Mouse (Mus musculus): ENCODE measurements at regions not wholly inside any gene's neighbourhood (a gene's known extent, or its start where the extent isn't known, plus 50 kb on each side); places are given as distances from the start of the nearest gene placed in this dataset.

DNA sequence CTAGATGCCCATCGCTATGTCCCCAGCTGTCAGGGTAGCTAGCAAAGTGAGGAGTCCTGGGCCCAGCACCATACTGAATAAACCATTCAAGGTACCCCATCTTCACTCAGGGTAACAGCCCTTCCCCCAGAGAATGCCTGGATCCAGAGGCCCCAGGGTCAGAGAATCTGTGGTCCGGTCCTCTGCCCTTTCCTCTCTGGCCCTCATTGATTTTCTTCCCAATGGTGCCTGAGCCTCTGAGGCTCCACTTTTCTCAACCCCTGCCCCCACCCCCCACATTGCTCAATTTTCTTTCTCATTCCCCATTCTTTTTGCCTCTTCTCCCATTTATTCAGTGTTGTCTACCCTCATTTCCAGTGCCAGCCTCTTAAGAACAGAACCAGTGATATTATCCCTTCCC lies 114.5 kb downstream of the Vegfa start:
- TF ChIP-seq POLR2A (IDR thresholded peaks at IDR 0.05; ENCODE audit: insufficient read depth, low read depth, low read length) (no peak), CTCF (IDR thresholded peaks at IDR 0.05; ENCODE audit: insufficient read depth, low read depth, low read length) (no peak)
- no peak overlapping the region for H3K4me3 ChIP-seq (ENCODE audit: insufficient read depth, low read depth, low read length)
- H3K27ac ChIP-seq (ENCODE audit: insufficient read depth, low read depth, low read length) = no peak overlapping the region
- peaks cover 8% of the 10 kb centered on the region for H3K4me1 ChIP-seq (ENCODE audit: control insufficient read depth, insufficient read depth, low read length)
- WGBS = 97% methylated on average over 2 of the region's 2 CpGs

DNA sequence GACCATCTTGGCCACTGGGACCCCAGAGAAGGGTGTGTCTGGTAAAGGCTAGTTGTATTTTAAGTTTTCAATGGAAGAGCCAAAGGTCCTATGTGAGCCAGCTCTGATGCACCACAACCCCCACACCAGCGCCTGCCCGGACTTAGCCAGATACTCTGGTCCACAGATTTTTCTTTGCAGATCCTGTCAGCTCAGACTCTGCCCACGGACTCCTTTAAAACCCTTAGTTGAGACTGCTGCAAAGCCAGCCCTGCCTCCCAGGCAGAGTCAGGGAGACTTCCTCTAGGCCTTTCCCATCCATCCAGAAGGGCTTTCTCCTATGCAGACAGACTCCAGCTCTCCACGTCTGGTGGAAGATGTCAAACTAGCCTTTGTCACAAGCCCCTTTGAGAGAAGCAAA lies 115.2 kb downstream of the Vegfa start:
- H3K4me1 ChIP-seq (ENCODE audit: control insufficient read depth, insufficient read depth, low read length) = peaks cover 8% of the 10 kb centered on the region
- 72% methylated on average over 4 of the region's 4 CpGs for WGBS
- H3K27ac ChIP-seq (ENCODE audit: insufficient read depth, low read depth, low read length) = no peak overlapping the region
- H3K4me3 ChIP-seq (ENCODE audit: insufficient read depth, low read depth, low read length) = no peak overlapping the region
- TF ChIP-seq CTCF (IDR thresholded peaks at IDR 0.05; ENCODE audit: insufficient read depth, low read depth, low read length) = no peak

DNA sequence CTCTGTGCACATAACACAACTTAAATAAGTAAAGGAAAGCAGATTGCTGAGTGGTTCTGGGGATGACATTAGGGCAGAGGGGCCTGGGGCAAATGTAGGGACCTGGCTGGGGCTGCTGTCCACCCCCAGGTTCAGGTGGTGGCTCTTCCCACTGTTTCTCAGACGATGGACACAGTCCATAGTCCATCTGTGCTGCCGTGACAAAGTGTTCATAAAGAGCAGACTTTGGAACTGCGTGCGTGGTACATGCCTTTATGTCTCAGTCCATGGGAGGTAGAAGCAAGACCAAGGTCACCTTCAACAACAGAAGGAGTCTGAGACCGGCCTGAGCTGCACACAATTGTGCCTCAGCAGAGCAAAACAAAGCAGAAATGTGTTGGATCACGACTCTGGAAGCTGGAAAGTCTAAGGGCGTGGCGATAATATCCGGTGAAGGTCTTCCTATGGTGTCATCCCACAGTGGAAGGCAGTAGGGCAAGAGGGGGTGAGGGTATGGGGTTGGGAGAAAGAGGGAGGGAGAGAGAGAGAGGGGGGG lies 117.4 kb downstream of the Vegfa start:
- TF ChIP-seq POLR2A (IDR thresholded peaks at IDR 0.05; ENCODE audit: insufficient read depth, low read depth, low read length) = no peak
- TF ChIP-seq CTCF (IDR thresholded peaks at IDR 0.05; ENCODE audit: insufficient read depth, low read depth, low read length) = no peak
- WGBS = 90% methylated on average over 9 of the region's 9 CpGs
- H3K27ac ChIP-seq (ENCODE audit: insufficient read depth, low read depth, low read length) = no peak overlapping the region
- H3K4me1 ChIP-seq (ENCODE audit: control insufficient read depth, insufficient read depth, low read length) = peaks cover 4% of the 10 kb centered on the region
- H3K4me3 ChIP-seq (ENCODE audit: insufficient read depth, low read depth, low read length) = no peak overlapping the region

GRCm38 (mm10) chr17:45914237-45914636 lies 117.9 kb downstream of the Vegfa start:
- H3K4me3 ChIP-seq (ENCODE audit: insufficient read depth, low read depth, low read length) = no peak overlapping the region
- peaks cover 3% of the 10 kb centered on the region; the same call in 1 of the 2 replicates for H3K4me1 ChIP-seq (ENCODE audit: control insufficient read depth, insufficient read depth, low read length)
- TF ChIP-seq POLR2A (IDR thresholded peaks at IDR 0.05; ENCODE audit: insufficient read depth, low read depth, low read length) = no peak
- no peak overlapping the region for H3K27ac ChIP-seq (ENCODE audit: insufficient read depth, low read depth, low read length)
- 100% methylated on average over 1 of the region's 1 CpGs for WGBS

GRCm38 (mm10) chr17:45913671-45914070 lies 118.5 kb downstream of the Vegfa start:
- TF ChIP-seq POLR2A (IDR thresholded peaks at IDR 0.05; ENCODE audit: insufficient read depth, low read depth, low read length) = no peak
- TF ChIP-seq CTCF (IDR thresholded peaks at IDR 0.05; ENCODE audit: insufficient read depth, low read depth, low read length) = no peak
- Histone ChIP-seq H3K4me3 (ENCODE audit: insufficient read depth, low read depth, low read length) (no peak overlapping the region), H3K27ac (ENCODE audit: insufficient read depth, low read depth, low read length) (no peak overlapping the region), H3K4me1 (ENCODE audit: control insufficient read depth, insufficient read depth, low read length) (no peaks in the 10 kb centered on the region)
- WGBS = 94% methylated on average over 4 of the region's 4 CpGs

DNA sequence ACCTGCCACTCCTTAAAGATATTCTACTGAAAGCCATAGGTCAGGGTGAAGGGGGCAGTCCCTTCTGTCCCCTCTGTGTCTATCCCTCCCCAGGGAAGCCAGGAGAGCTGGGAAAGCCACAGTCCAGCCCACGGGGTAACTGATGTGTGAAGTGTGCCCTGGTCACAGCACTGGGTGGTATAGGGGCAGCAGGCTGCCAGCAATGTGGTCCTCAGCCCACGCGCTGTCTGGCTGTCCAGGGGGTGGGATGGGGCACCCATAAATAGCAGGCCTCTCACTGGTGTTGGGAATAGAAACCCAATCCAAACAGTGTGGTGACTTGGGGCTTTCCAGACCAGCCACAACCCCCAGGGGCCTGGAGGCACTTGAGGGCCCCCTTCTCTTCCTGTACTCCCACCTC lies 120.0 kb downstream of the Vegfa start:
- WGBS = 95% methylated on average over 3 of the region's 3 CpGs
- no peaks in the 10 kb centered on the region for H3K4me1 ChIP-seq (ENCODE audit: control insufficient read depth, insufficient read depth, low read length)

GRCm38 (mm10) chr17:45911201-45911731 lies 120.9 kb downstream of the Vegfa start:
- H3K27ac ChIP-seq (ENCODE audit: insufficient read depth, low read depth, low read length) = no peak overlapping the region
- no peaks in the 10 kb centered on the region for H3K4me1 ChIP-seq (ENCODE audit: control insufficient read depth, insufficient read depth, low read length)
- WGBS = 87% methylated on average over 13 of the region's 13 CpGs
- no peak for TF ChIP-seq POLR2A (IDR thresholded peaks at IDR 0.05; ENCODE audit: insufficient read depth, low read depth, low read length)
- TF ChIP-seq CTCF (IDR thresholded peaks at IDR 0.05; ENCODE audit: insufficient read depth, low read depth, low read length) = no peak
- H3K4me3 ChIP-seq (ENCODE audit: insufficient read depth, low read depth, low read length) = no peak overlapping the region

More for the DNA sequence above, 120.0 kb downstream of the Vegfa start:
- TF ChIP-seq POLR2A (IDR thresholded peaks at IDR 0.05; ENCODE audit: insufficient read depth, low read depth, low read length) (no peak), CTCF (IDR thresholded peaks at IDR 0.05; ENCODE audit: insufficient read depth, low read depth, low read length) (no peak)
- Histone ChIP-seq H3K27ac (ENCODE audit: insufficient read depth, low read depth, low read length) (no peak overlapping the region), H3K4me3 (ENCODE audit: insufficient read depth, low read depth, low read length) (no peak overlapping the region)

DNA sequence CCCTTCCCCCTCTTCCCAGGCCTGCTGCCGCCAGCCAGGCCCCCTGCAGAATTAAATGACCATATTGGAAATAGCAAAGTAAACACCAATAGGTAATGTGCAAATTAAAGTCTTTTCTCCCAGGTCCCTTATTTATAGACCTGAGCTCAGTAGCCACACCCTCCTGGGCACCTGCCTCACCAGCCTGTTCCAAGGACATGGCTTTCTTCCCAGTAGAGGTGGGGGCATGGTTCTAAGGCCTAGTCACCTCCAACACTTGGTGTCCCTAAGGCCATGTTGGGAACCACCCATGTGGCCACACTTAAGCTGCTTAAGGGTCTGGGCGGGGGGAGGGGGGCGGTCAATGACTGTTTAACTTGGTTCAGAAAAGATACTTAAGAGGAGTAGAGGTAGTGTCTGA lies 121.9 kb downstream of the Vegfa start:
- 89% methylated on average over 3 of the region's 3 CpGs for WGBS
- Histone ChIP-seq H3K4me3 (ENCODE audit: insufficient read depth, low read depth, low read length) (no peak overlapping the region), H3K27ac (ENCODE audit: insufficient read depth, low read depth, low read length) (no peak overlapping the region), H3K4me1 (ENCODE audit: control insufficient read depth, insufficient read depth, low read length) (no peaks in the 10 kb centered on the region; the same call in 1 of the 2 replicates)
- TF ChIP-seq POLR2A (IDR thresholded peaks at IDR 0.05; ENCODE audit: insufficient read depth, low read depth, low read length) (no peak), CTCF (IDR thresholded peaks at IDR 0.05; ENCODE audit: insufficient read depth, low read depth, low read length) (no peak)

- H3K4me3 ChIP-seq (ENCODE audit: insufficient read depth, low read depth, low read length) = no peak overlapping the region
- 66% methylated on average over 11 of the region's 11 CpGs for WGBS
- no peak for TF ChIP-seq CTCF (IDR thresholded peaks at IDR 0.05; ENCODE audit: insufficient read depth, low read depth, low read length)
- TF ChIP-seq POLR2A (IDR thresholded peaks at IDR 0.05; ENCODE audit: insufficient read depth, low read depth, low read length) = no peak
- H3K4me1 ChIP-seq (ENCODE audit: control insufficient read depth, insufficient read depth, low read length) = no peaks in the 10 kb centered on the region; the same call in 1 of the 2 replicates
- H3K27ac ChIP-seq (ENCODE audit: insufficient read depth, low read depth, low read length) = no peak overlapping the region
Observed at GRCm38 (mm10) chr17:45907587-45907986, 124.6 kb downstream of the Vegfa start.

DNA sequence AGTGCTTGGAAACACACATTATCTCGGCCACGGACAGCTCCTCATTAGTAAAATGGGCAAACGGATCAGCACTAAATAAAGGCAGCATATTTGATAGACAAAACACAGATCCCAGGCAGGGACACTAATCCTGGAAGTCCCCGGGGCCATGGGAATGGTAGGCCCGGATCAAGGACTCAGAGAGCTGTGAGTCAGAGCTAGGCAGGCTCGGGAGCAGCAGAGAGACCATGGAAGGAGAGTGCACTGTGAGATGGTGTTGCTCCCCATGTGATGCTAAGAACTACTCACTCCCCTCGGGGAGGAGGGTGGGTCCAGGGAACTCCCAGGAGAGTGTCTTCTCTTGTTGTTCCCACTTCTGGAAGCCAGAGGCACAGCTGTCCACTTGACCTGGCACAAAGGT lies 126.6 kb downstream of the Vegfa start:
- no peak for TF ChIP-seq POLR2A (IDR thresholded peaks at IDR 0.05; ENCODE audit: insufficient read depth, low read depth, low read length)
- TF ChIP-seq CTCF (IDR thresholded peaks at IDR 0.05; ENCODE audit: insufficient read depth, low read depth, low read length) = no peak
- Histone ChIP-seq H3K4me1 (ENCODE audit: control insufficient read depth, insufficient read depth, low read length) (no peaks in the 10 kb centered on the region; the same call in 1 of the 2 replicates), H3K4me3 (ENCODE audit: insufficient read depth, low read depth, low read length) (no peak overlapping the region), H3K27ac (ENCODE audit: insufficient read depth, low read depth, low read length) (no peak overlapping the region)
- 60% methylated on average over 7 of the region's 7 CpGs for WGBS
